Comparison of ENCODE assay signal across 8 mouse cellular contexts in genomic region chr1:88277098-88277817, GRCm38 (mm10). TPM values are rescaled to one million over a fixed set of nuclear protein-coding genes. Genes with fewer than 3 reads are reported as not detected.
A peak's percentile ranks its signal among the peaks of the same experiment; 100 is the strongest.
DNase-seq lines count a peak whose midpoint lies in the region; ATAC-seq lines count a peak whose summit lies in the region.

Hjurp (minus strand) TSS chr1:88277633.
Trpm8 (plus strand) TSS chr1:88277661.

- peaks cover 10% of the 10 kb centered on the region; the same call in 1 of the 2 replicates for H3K9me3 ChIP-seq in heart, embryonic 10.5 days
- H3K9me3 ChIP-seq in kidney, embryonic 15.5 days (replicated peaks) = no peaks in the 10 kb centered on the region

- peak within 1 kb of the TSS; percentile 91 for H3K27ac ChIP-seq in heart, embryonic 10.5 days
- peak within 1 kb of the TSS; percentile 86 for H3K27ac ChIP-seq in kidney, embryonic 15.5 days

- H3K4me3 ChIP-seq in heart, embryonic 10.5 days = peak within 1 kb of the TSS; percentile 69
- peak within 1 kb of the TSS; percentile 50 for H3K4me3 ChIP-seq in kidney, embryonic 15.5 days (replicated peaks)

- DNase-seq in B cell, adult 2 months = peak; percentile 98 to 99
- peak; percentile 100 for DNase-seq in brain, adult 2 months (ENCODE audit: low read depth, low spot score)
- DNase-seq in heart, embryonic 10.5 days (ENCODE audit: low spot score) = peak; percentile 100
- DNase-seq in liver = peak; percentile 100
- DNase-seq in spleen, postnatal 4 days (ENCODE audit: low spot score in 2 of 2) = peak; percentile 100

- peaks cover 13% of the 10 kb centered on the region for H3K4me1 ChIP-seq in heart, embryonic 10.5 days
- H3K4me1 ChIP-seq in kidney, embryonic 15.5 days = peaks cover 24% of the 10 kb centered on the region

- H3K4me2 ChIP-seq in kidney, embryonic 15.5 days = peak within 1 kb of the TSS; percentile 60

- under 1% methylated on average over 50 of the region's 50 CpGs for WGBS in heart, embryonic 10.5 days
- WGBS in kidney, embryonic 15.5 days = under 1% methylated on average over 50 of the region's 50 CpGs

- H3K36me3 ChIP-seq in heart, embryonic 10.5 days = peaks cover 34% of the 10 kb centered on the region
- H3K36me3 ChIP-seq in kidney, embryonic 15.5 days = peaks cover 37% of the 10 kb centered on the region

- H3K27me3 ChIP-seq in heart, embryonic 10.5 days (ENCODE audit: insufficient read depth, poor library complexity, severe bottlenecking) = no peaks in the 10 kb centered on the region
- no peaks in the 10 kb centered on the region for H3K27me3 ChIP-seq in kidney, embryonic 15.5 days

- ATAC-seq in erythroblast, adult 5-6 weeks (replicated peaks; ENCODE audit: low FRiP score, poor library complexity, severe bottlenecking) = peak; percentile 87
- ATAC-seq in kidney, embryonic 15.5 days (replicated peaks; ENCODE audit: low FRiP score) = peak; percentile 98
- ATAC-seq in monocyte, adult 5-6 weeks (replicated peaks; ENCODE audit: insufficient number of reproducible peaks, low FRiP score, low TSS enrichment, poor library complexity, severe bottlenecking) = peak; percentile 79

- peak within 1 kb of the TSS; percentile 67 for H3K9ac ChIP-seq in kidney, embryonic 15.5 days

RNA-seq across cellular contexts. Expression of gene Hjurp, which starts in this region (rescaled TPM):
- total RNA-seq in erythroblast, adult 5-6 weeks (2015; ENCODE audit: low replicate concordance) = 66.9 and 89.5 TPM in 2 replicates
- 110 and 133 TPM in 2 replicates for total RNA-seq in erythroblast, adult 5-6 weeks (2017; ENCODE audit: low replicate concordance)
- 143 and 155 TPM in 2 replicates for polyA plus RNA-seq in heart, embryonic 10.5 days (2016; fragmentation: Nextera tagmentation; extraction: Ambion mirVana)
- 162 and 175 TPM in 2 replicates for polyA plus RNA-seq in kidney, embryonic 15.5 days (2015; fragmentation: Nextera tagmentation; extraction: Ambion mirVana)
- total RNA-seq in monocyte, adult 5-6 weeks (2017) = 79.2 to 121 TPM (median 80.4 TPM) in 3 replicates

RNA-seq across cellular contexts. Expression of gene Trpm8, which starts in this region (rescaled TPM):
- total RNA-seq in erythroblast, adult 5-6 weeks (2015; ENCODE audit: low replicate concordance) = not detected in 2 replicates
- not detected in 2 replicates for total RNA-seq in erythroblast, adult 5-6 weeks (2017; ENCODE audit: low replicate concordance)
- polyA plus RNA-seq in heart, embryonic 10.5 days (2016; fragmentation: Nextera tagmentation; extraction: Ambion mirVana) = 0.11 and 0.15 TPM in 2 replicates
- polyA plus RNA-seq in kidney, embryonic 15.5 days (2015; fragmentation: Nextera tagmentation; extraction: Ambion mirVana) = not detected in 2 replicates
- total RNA-seq in monocyte, adult 5-6 weeks (2017) = not detected in 3 replicates

Comparison
In these comparisons a context has a peak if more than half of its experiments do, and no peak if none do; other contexts are left out.
1. Peak in every context shown above with its lines: DNase-seq, ATAC-seq, H3K4me3 ChIP-seq and H3K27ac ChIP-seq.